In genomic region chr9:58798155-58798554, GRCm38 (mm10) we compare ENCODE assay signal across 12 mouse cellular contexts. TPM values are rescaled to one million over a fixed set of nuclear protein-coding genes. Genes with fewer than 3 reads are reported as not detected.
"Had no signal": no experiment of that assay in that cellular context is flagged by ENCODE, and none has a peak within 500 bp of the region (broad histone marks: within the 10 kb centered on the region; RNA-seq: fewer than 3 reads in every experiment).

No protein-coding gene starts in this region.

- DNase-seq: kidney, postnatal 36 days; layer of hippocampus, adult 9-11 months; layer of hippocampus, postnatal 36 days; lung, adult 18-20 months; retina, postnatal 1 day; right cerebral cortex, postnatal 4 days; spleen, adult 18-20 months; thymus, adult 18-20 months; thymus, postnatal 14 days had no signal

RNA-seq across cellular contexts. Expression of gene Hcn4, which starts 25.1 kb away (rescaled TPM):
- total RNA-seq: liver, adult 2 months; megakaryocyte-erythroid progenitor cell, adult 5-6 weeks had no signal

RNA-seq across cellular contexts. Expression of gene Rec114, which starts 54.4 kb away (rescaled TPM):
- total RNA-seq: layer of hippocampus, adult 18-20 months; layer of hippocampus, postnatal 36 days had no signal
